Mouse (Mus musculus) embryonic facial prominence, embryonic 14.5 days (tissue): ENCODE results near the gene Fbxl13. TPM values are rescaled to one million over a fixed set of nuclear protein-coding genes. Genes with fewer than 3 reads are reported as not detected.

Experiments used
- ATAC-seq: fragments of 200-750 bp; cut with Nextera tagmentation; 2 replicates; pipeline ENCODE4 v1.8.0; 2017; ENCODE audit warnings: low read depth, moderate number of reproducible peaks, moderate TSS enrichment
- DNase-seq: peaks from one replicate; pipeline ENCODE4 v3.0.0-alpha.2; 2015; ENCODE audit warnings: low spot score
- H3K27ac ChIP-seq: fragments of 300-500 bp; sonication (generic); replicated peaks from 2 replicates; pipeline ENCODE4 v1.5.1; 2014; ENCODE audit warnings: low read depth, mild to moderate bottlenecking, low read length, moderate library complexity
- H3K27me3 ChIP-seq: fragments of 300-500 bp; sonication (generic); replicated peaks from 2 replicates; pipeline ENCODE4 v1.6.1; 2014; ENCODE audit warnings: low read length; ENCODE audit not compliant: control insufficient read depth, insufficient read depth
- H3K36me3 ChIP-seq: fragments of 300-500 bp; sonication (generic); 2 replicates; pipeline ENCODE4 v1.6.1; 2014; ENCODE audit warnings: low read length, mixed read lengths; ENCODE audit not compliant: control insufficient read depth, insufficient read depth
- H3K4me1 ChIP-seq: fragments of 300-500 bp; sonication (generic); 2 replicates; pipeline ENCODE4 v1.6.1; 2014; ENCODE audit warnings: antibody characterized with exemption, low read length; ENCODE audit not compliant: control insufficient read depth, insufficient read depth
- H3K4me2 ChIP-seq: fragments of 300-500 bp; sonication (generic); 2 replicates; pipeline ENCODE4 v1.6.1; 2014; ENCODE audit warnings: low read depth, mild to moderate bottlenecking, low read length, moderate library complexity, mixed read lengths
- H3K4me3 ChIP-seq: fragments of 300-500 bp; sonication (generic); 2 replicates; pipeline ENCODE4 v1.5.1; 2014; ENCODE audit warnings: low read depth, mild to moderate bottlenecking, low read length
- H3K9ac ChIP-seq: fragments of 300-500 bp; sonication (generic); 2 replicates; pipeline ENCODE4 v1.6.1; 2014; ENCODE audit warnings: low read depth, mild to moderate bottlenecking, low read length, moderate library complexity, mixed read lengths
- H3K9me3 ChIP-seq: fragments of 300-500 bp; sonication (generic); 2 replicates; pipeline ENCODE4 v1.6.1; 2016; ENCODE audit warnings: low read length; ENCODE audit not compliant: control insufficient read depth
- WGBS: fragments of 180-500 bp; shearing (Covaris S2); extraction: QIAGEN DNeasy Blood & Tissue Kit; methylation state at CpG from one replicate; pipeline ENCODE4 v1.1.7; 2014; 5-methylcytosine and 5-hydroxymethylcytosine counted together
- polyA plus RNA-seq: library from polyadenylated mRNA; unstranded; fragments of >200 nt; fragmentation: Nextera tagmentation; extraction: Ambion mirVana; gene quantifications from 2 replicates; pipeline ENCODE4 v1.2.1, GENCODE M21; 2014

Gene Fbxl13
- polyA plus RNA-seq, 1 experiment from 2014 or later: 0.46 TPM

DNA sequence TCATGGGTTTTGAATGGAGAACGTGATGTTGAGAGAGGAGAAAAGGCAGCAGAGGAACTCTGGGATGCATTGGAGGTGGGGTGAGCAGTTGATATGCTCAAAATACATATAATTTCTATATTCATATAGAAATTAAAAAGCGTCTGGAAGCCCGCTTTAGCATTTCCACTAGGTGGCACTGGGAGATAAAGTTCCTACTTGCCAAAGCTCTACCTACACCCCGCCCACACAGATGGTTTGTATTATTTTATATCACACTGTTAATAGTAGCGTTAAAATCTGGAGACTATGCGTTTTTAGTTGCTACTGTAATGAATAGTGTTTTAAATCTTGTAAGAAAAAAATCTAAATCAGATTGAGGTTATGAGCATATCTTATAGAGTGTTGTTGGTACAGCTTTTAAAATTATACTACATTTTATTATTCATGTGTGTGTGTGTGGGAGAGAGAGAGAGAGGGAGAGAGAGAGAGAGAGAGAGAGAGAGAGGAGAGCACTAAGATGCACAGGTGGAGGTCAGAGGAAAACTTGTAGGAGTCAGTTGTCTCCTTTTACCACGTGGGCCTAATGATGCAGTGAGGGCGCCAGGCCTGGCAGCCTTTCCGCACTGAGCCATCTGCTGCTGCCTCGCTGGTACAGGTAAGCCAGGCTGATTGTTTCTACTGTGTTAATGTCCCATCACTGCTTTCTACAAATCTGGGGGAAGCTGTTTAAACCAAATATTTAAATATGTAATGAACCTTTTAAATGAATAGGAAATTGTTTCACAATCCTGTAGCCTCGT is 211.1 kb downstream of the Fbxl13 start:
- Histone ChIP-seq H3K4me2 (no peak overlapping the region), H3K9me3 (no peaks in the 10 kb centered on the region), H3K27me3 (no peaks in the 10 kb centered on the region), H3K4me1 (peaks cover 3% of the 10 kb centered on the region; the same call in 1 of the 2 replicates), H3K9ac (no peak overlapping the region), H3K36me3 (no peaks in the 10 kb centered on the region), H3K4me3 (no peak overlapping the region), H3K27ac (no peak overlapping the region)
- peak; percentile 88 for DNase-seq
- ATAC-seq: peak; percentile 78
- 55% methylated on average over 11 of the region's 11 CpGs for WGBS

Other genes starting within 250 kb of the Fbxl13 start
- 0.60 and 2.8 TPM in 2 replicates for gene Ccdc146, start 221.0 kb downstream of the Fbxl13 start, polyA plus RNA-seq
- 6.3 and 6.6 TPM in 2 replicates for gene Fam185a, start 220.7 kb downstream of the Fbxl13 start, polyA plus RNA-seq
- gene Lrrc17, start 102.1 kb downstream of the Fbxl13 start, polyA plus RNA-seq: 138 and 151 TPM in 2 replicates
- 37.1 and 40.6 TPM in 2 replicates for gene Armc10, start 179 bp upstream of the Fbxl13 start, polyA plus RNA-seq
- gene Napepld, start 55.8 kb upstream of the Fbxl13 start, polyA plus RNA-seq: 2.4 and 2.8 TPM in 2 replicates
- gene Pmpcb, start 91.5 kb upstream of the Fbxl13 start, polyA plus RNA-seq: 79.4 and 82.3 TPM in 2 replicates
- gene Dnajc2, start 139.6 kb upstream of the Fbxl13 start, polyA plus RNA-seq: 56.4 and 59.2 TPM in 2 replicates
- gene Psmc2, start 139.6 kb upstream of the Fbxl13 start, polyA plus RNA-seq: 161 and 183 TPM in 2 replicates
- gene Slc26a5, start 220.0 kb upstream of the Fbxl13 start, polyA plus RNA-seq: not detected in 2 replicates